Mouse (Mus musculus) hindbrain, embryonic 15.5 days (tissue): ENCODE data around the gene Gm17571. TPM values are rescaled to one million over a fixed set of nuclear protein-coding genes. Genes with fewer than 3 reads are reported as not detected.

Experiments used
- ATAC-seq: fragments of 200-750 bp; cut with Nextera tagmentation; 2 replicates; pipeline ENCODE4 v1.8.0; 2017; ENCODE audit warnings: low read depth, moderate number of reproducible peaks, moderate TSS enrichment; ENCODE audit not compliant: low FRiP score
- H3K27ac ChIP-seq: fragments of 300-500 bp; sonication (generic); replicated peaks from 2 replicates; pipeline ENCODE4 v1.5.1; 2015; ENCODE audit warnings: mild to moderate bottlenecking, inconsistent platforms
- H3K27me3 ChIP-seq: fragments of 300-500 bp; sonication (generic); 2 replicates; pipeline ENCODE4 v1.6.1; 2015; ENCODE audit warnings: control low read depth, inconsistent platforms
- H3K36me3 ChIP-seq: fragments of 300-500 bp; sonication (generic); 2 replicates; pipeline ENCODE4 v1.6.1; 2015; ENCODE audit warnings: control low read depth, inconsistent platforms
- H3K4me1 ChIP-seq: fragments of 300-500 bp; sonication (generic); replicated peaks from 2 replicates; pipeline ENCODE4 v1.6.1; 2015; ENCODE audit warnings: control low read depth, inconsistent platforms
- H3K4me2 ChIP-seq: fragments of 300-500 bp; sonication (generic); 2 replicates; pipeline ENCODE4 v1.6.1; 2015; ENCODE audit warnings: moderate library complexity, mild to moderate bottlenecking, inconsistent platforms
- H3K4me3 ChIP-seq: fragments of 300-500 bp; sonication (generic); 2 replicates; pipeline ENCODE4 v1.5.1; 2015; ENCODE audit warnings: mild to moderate bottlenecking, inconsistent platforms
- H3K9ac ChIP-seq: fragments of 300-500 bp; sonication (generic); 2 replicates; pipeline ENCODE4 v1.6.1; 2015; ENCODE audit warnings: inconsistent platforms
- H3K9me3 ChIP-seq: fragments of 300-500 bp; sonication (generic); 2 replicates; pipeline ENCODE4 v1.6.1; 2016; ENCODE audit warnings: control low read depth, inconsistent platforms
- WGBS: fragments of 180-500 bp; shearing (Covaris S2); methylation state at CpG from one replicate; pipeline ENCODE4 v1.1.7; 2015; 5-methylcytosine and 5-hydroxymethylcytosine counted together
- polyA plus RNA-seq: library from polyadenylated mRNA; unstranded; fragments of >200 nt; fragmentation: Nextera tagmentation; extraction: Ambion mirVana; gene quantifications from 2 replicates; pipeline ENCODE4 v1.2.1, GENCODE M21; 2015

Gene Gm17571
- not detected in 2 replicates for polyA plus RNA-seq

- 82% methylated on average over 4 of the region's 4 CpGs for WGBS
- no peak within 1 kb of the TSS for H3K4me3 ChIP-seq
- no peaks in the 10 kb centered on the region for H3K27me3 ChIP-seq
- no peaks in the 10 kb centered on the region for H3K9me3 ChIP-seq
- H3K9ac ChIP-seq: no peak within 1 kb of the TSS
- H3K36me3 ChIP-seq: no peaks in the 10 kb centered on the region
- H3K27ac ChIP-seq: no peak within 1 kb of the TSS
- ATAC-seq: no peak
- H3K4me2 ChIP-seq: no peak within 1 kb of the TSS
- no peaks in the 10 kb centered on the region for H3K4me1 ChIP-seq
These were observed at the start of gene Gm17571 for GRCm38 (mm10) chr9:13446703-13447285. Gene Gm17571 (minus strand): TSS chr9:13446753.

- no peak for ATAC-seq
- Histone ChIP-seq H3K4me3 (no peak overlapping the region), H3K27ac (no peak overlapping the region), H3K9me3 (no peaks in the 10 kb centered on the region), H3K27me3 (no peaks in the 10 kb centered on the region), H3K4me1 (peaks cover 2% of the 10 kb centered on the region; the same call in 1 of the 2 replicates), H3K36me3 (no peaks in the 10 kb centered on the region), H3K9ac (no peak overlapping the region), H3K4me2 (no peak overlapping the region)
These were observed 49.0 kb upstream of the Gm17571 start for GRCm38 (mm10) chr9:13495530-13495929.

GRCm38 (mm10) chr9:13493746-13494145 lies 47.2 kb upstream of the Gm17571 start:
- no peak overlapping the region for H3K4me2 ChIP-seq
- no peaks in the 10 kb centered on the region for H3K9me3 ChIP-seq
- H3K27me3 ChIP-seq: no peaks in the 10 kb centered on the region
- no peak overlapping the region for H3K9ac ChIP-seq
- H3K27ac ChIP-seq: no peak overlapping the region
- no peak for ATAC-seq
- peaks cover 2% of the 10 kb centered on the region; the same call in 1 of the 2 replicates for H3K4me1 ChIP-seq
- H3K36me3 ChIP-seq: no peaks in the 10 kb centered on the region
- 94% methylated on average over 2 of the region's 2 CpGs for WGBS
- H3K4me3 ChIP-seq: no peak overlapping the region

GRCm38 (mm10) chr9:13492807-13493206 lies 46.3 kb upstream of the Gm17571 start:
- no peak for ATAC-seq
- no peak overlapping the region for H3K4me3 ChIP-seq
- 65% methylated on average over 2 of the region's 2 CpGs for WGBS

GRCm38 (mm10) chr9:13491854-13492620 lies 45.5 kb upstream of the Gm17571 start:
- H3K4me3 ChIP-seq: no peak overlapping the region
- H3K27me3 ChIP-seq: no peaks in the 10 kb centered on the region
- ATAC-seq: no peak
- no peak overlapping the region for H3K4me2 ChIP-seq
- no peaks in the 10 kb centered on the region; the same call in 1 of the 2 replicates for H3K4me1 ChIP-seq
- no peak overlapping the region for H3K27ac ChIP-seq
- WGBS: 87% methylated on average over 9 of the region's 9 CpGs
- no peak overlapping the region for H3K9ac ChIP-seq
- H3K36me3 ChIP-seq: no peaks in the 10 kb centered on the region
- H3K9me3 ChIP-seq: no peaks in the 10 kb centered on the region

More at GRCm38 (mm10) chr9:13492807-13493206, 46.3 kb upstream of the Gm17571 start:
- Histone ChIP-seq H3K4me2 (no peak overlapping the region), H3K27ac (no peak overlapping the region), H3K9ac (no peak overlapping the region), H3K9me3 (no peaks in the 10 kb centered on the region), H3K4me1 (no peaks in the 10 kb centered on the region; the same call in 1 of the 2 replicates), H3K36me3 (no peaks in the 10 kb centered on the region), H3K27me3 (no peaks in the 10 kb centered on the region)

- H3K4me2 ChIP-seq: no peak overlapping the region
- H3K27ac ChIP-seq: no peak overlapping the region
- no peaks in the 10 kb centered on the region for H3K36me3 ChIP-seq
- WGBS: 55% methylated on average over 1 of the region's 1 CpGs
- no peaks in the 10 kb centered on the region for H3K4me1 ChIP-seq
- no peaks in the 10 kb centered on the region for H3K27me3 ChIP-seq
- ATAC-seq: no peak
- H3K9me3 ChIP-seq: no peaks in the 10 kb centered on the region
- no peak overlapping the region for H3K9ac ChIP-seq
- H3K4me3 ChIP-seq: no peak overlapping the region
These were observed 44.6 kb upstream of the Gm17571 start for GRCm38 (mm10) chr9:13491107-13491506.

- Histone ChIP-seq H3K4me3 (no peak overlapping the region), H3K9ac (no peak overlapping the region), H3K9me3 (no peaks in the 10 kb centered on the region), H3K27ac (no peak overlapping the region), H3K4me1 (peaks cover 2% of the 10 kb centered on the region; the same call in 1 of the 2 replicates), H3K4me2 (no peak overlapping the region), H3K36me3 (no peaks in the 10 kb centered on the region), H3K27me3 (no peaks in the 10 kb centered on the region)
- 84% methylated on average over 1 of the region's 1 CpGs for WGBS
- ATAC-seq: no peak
These were observed 39.4 kb upstream of the Gm17571 start for GRCm38 (mm10) chr9:13485914-13486313.

- WGBS: 60% methylated on average over 12 of the region's 12 CpGs
- Histone ChIP-seq H3K4me3 (no peak overlapping the region), H3K36me3 (no peaks in the 10 kb centered on the region), H3K4me2 (no peak overlapping the region), H3K27me3 (no peaks in the 10 kb centered on the region), H3K9me3 (no peaks in the 10 kb centered on the region), H3K9ac (no peak overlapping the region), H3K27ac (no peak overlapping the region), H3K4me1 (peaks cover 5% of the 10 kb centered on the region; the same call in 1 of the 2 replicates)
- ATAC-seq: no peak
These were observed 38.0 kb upstream of the Gm17571 start for GRCm38 (mm10) chr9:13484267-13485240.

- H3K4me3 ChIP-seq: no peak overlapping the region
- no peaks in the 10 kb centered on the region for H3K27me3 ChIP-seq
- H3K9ac ChIP-seq: no peak overlapping the region
- no peaks in the 10 kb centered on the region for H3K9me3 ChIP-seq
- 59% methylated on average over 5 of the region's 5 CpGs for WGBS
- peak; percentile 59; the same call in 1 of the 2 replicates for ATAC-seq
- no peaks in the 10 kb centered on the region for H3K36me3 ChIP-seq
- H3K4me1 ChIP-seq: peaks cover 5% of the 10 kb centered on the region; the same call in 1 of the 2 replicates
- H3K4me2 ChIP-seq: no peak overlapping the region
- H3K27ac ChIP-seq: no peak overlapping the region
These were observed 36.9 kb upstream of the Gm17571 start for GRCm38 (mm10) chr9:13483199-13484068.

GRCm38 (mm10) chr9:13479275-13479674 lies 32.7 kb upstream of the Gm17571 start:
- no peak for ATAC-seq

GRCm38 (mm10) chr9:13474951-13475350 lies 28.4 kb upstream of the Gm17571 start:
- Histone ChIP-seq H3K4me1 (no peaks in the 10 kb centered on the region), H3K27ac (no peak overlapping the region), H3K36me3 (no peaks in the 10 kb centered on the region), H3K4me3 (no peak overlapping the region), H3K27me3 (no peaks in the 10 kb centered on the region), H3K4me2 (no peak overlapping the region), H3K9ac (no peak overlapping the region), H3K9me3 (no peaks in the 10 kb centered on the region)
- WGBS: 94% methylated on average over 5 of the region's 5 CpGs
- no peak for ATAC-seq

More at GRCm38 (mm10) chr9:13479275-13479674, 32.7 kb upstream of the Gm17571 start:
- Histone ChIP-seq H3K36me3 (no peaks in the 10 kb centered on the region), H3K4me1 (peaks cover 5% of the 10 kb centered on the region; the same call in 1 of the 2 replicates), H3K4me2 (no peak overlapping the region), H3K9ac (no peak overlapping the region), H3K27ac (no peak overlapping the region), H3K27me3 (no peaks in the 10 kb centered on the region), H3K4me3 (no peak overlapping the region), H3K9me3 (no peaks in the 10 kb centered on the region)
- 9% methylated on average over 4 of the region's 4 CpGs for WGBS
